Mouse (Mus musculus): ENCODE results near the gene Meaf6. TPM values are rescaled to one million over a fixed set of nuclear protein-coding genes. Genes with fewer than 3 reads are reported as not detected.

Gene Meaf6
- total and polyA plus RNA-seq, 2 experiments from 2014 or later = 82.6 to 170 TPM

- Histone ChIP-seq H3K36me3 (ENCODE audit: insufficient read depth, low read length) (no peaks in the 10 kb centered on the region), H3K9me3 (ENCODE audit: low read length) (no peaks in the 10 kb centered on the region), H3K27ac (ENCODE audit: low read depth, low read length) (no peak overlapping the region), H3K27me3 (ENCODE audit: insufficient read depth, low read length) (no peaks in the 10 kb centered on the region), H3K4me2 (ENCODE audit: low read depth, low read length, poor library complexity, severe bottlenecking) (no peak overlapping the region), H3K4me1 (ENCODE audit: insufficient read depth, low read length) (no peaks in the 10 kb centered on the region), H3K4me3 (ENCODE audit: low read depth, low read length) (no peak overlapping the region), H3K9ac (replicated peaks; ENCODE audit: low read length, poor library complexity, severe bottlenecking) (no peak overlapping the region)
- no peak for TF ChIP-seq CTCF (IDR thresholded peaks at IDR 0.05)
- no peak for DNase-seq (ENCODE audit: low spot score)
- 76% methylated on average over 7 of the region's 7 CpGs for WGBS
- no peak for ATAC-seq (ENCODE audit: low FRiP score)
Measured at GRCm38 (mm10) chr4:125138321-125138720, 53.4 kb downstream of the Meaf6 start.

GRCm38 (mm10) chr4:125144211-125144610, 59.3 kb downstream of the Meaf6 start:
- WGBS = 78% methylated on average over 5 of the region's 5 CpGs
- Histone ChIP-seq H3K4me1 (ENCODE audit: insufficient read depth, low read length) (no peaks in the 10 kb centered on the region), H3K9ac (replicated peaks; ENCODE audit: low read length, poor library complexity, severe bottlenecking) (no peak overlapping the region), H3K27me3 (ENCODE audit: insufficient read depth, low read length) (0 out of 2 replicates have a peak, but pooled peaks cover 3% of the 10 kb centered on the region), H3K4me2 (ENCODE audit: low read depth, low read length, poor library complexity, severe bottlenecking) (no peak overlapping the region), H3K27ac (ENCODE audit: low read depth, low read length) (no peak overlapping the region), H3K9me3 (ENCODE audit: low read length) (no peaks in the 10 kb centered on the region), H3K36me3 (ENCODE audit: insufficient read depth, low read length) (no peaks in the 10 kb centered on the region), H3K4me3 (ENCODE audit: low read depth, low read length) (no peak overlapping the region)
- TF ChIP-seq CTCF (IDR thresholded peaks at IDR 0.05) = no peak
- ATAC-seq (ENCODE audit: low FRiP score) (no peak), DNase-seq (ENCODE audit: low spot score) (no peak)

DNA sequence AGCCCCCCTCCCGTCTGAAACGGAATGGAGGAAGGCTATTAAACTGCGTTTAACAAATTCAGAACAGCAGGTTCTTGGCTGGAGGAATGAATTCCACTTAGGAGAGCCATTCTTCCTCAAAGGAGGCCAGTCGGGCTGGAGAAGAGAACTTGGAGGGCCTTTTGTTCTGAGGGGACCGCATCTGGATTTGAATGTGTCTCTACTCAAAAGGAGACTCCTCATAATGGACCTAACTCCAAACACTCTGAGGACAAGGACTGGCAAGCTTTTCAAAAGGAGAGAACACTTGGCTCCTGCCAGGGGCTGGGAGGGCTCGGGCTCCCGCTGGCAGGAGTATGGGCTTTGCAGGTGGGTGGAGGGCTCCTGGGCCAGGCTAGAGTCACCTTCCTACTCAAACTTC, 59.7 kb downstream of the Meaf6 start:
- no peak for TF ChIP-seq CTCF (IDR thresholded peaks at IDR 0.05)
- H3K4me1 ChIP-seq (ENCODE audit: insufficient read depth, low read length) = no peaks in the 10 kb centered on the region
- H3K27me3 ChIP-seq (ENCODE audit: insufficient read depth, low read length) = 0 out of 2 replicates have a peak, but pooled peaks cover 3% of the 10 kb centered on the region
- no peak overlapping the region for H3K27ac ChIP-seq (ENCODE audit: low read depth, low read length)
- WGBS = 18% methylated on average over 7 of the region's 7 CpGs
- no peaks in the 10 kb centered on the region for H3K36me3 ChIP-seq (ENCODE audit: insufficient read depth, low read length)
- ATAC-seq (ENCODE audit: low FRiP score) = no peak
- peak; percentile 24 for DNase-seq (ENCODE audit: low spot score)
- H3K9me3 ChIP-seq (ENCODE audit: low read length) = no peaks in the 10 kb centered on the region
- no peak overlapping the region for H3K4me3 ChIP-seq (ENCODE audit: low read depth, low read length)
- H3K9ac ChIP-seq (replicated peaks; ENCODE audit: low read length, poor library complexity, severe bottlenecking) = no peak overlapping the region
- H3K4me2 ChIP-seq (ENCODE audit: low read depth, low read length, poor library complexity, severe bottlenecking) = no peak overlapping the region

DNA sequence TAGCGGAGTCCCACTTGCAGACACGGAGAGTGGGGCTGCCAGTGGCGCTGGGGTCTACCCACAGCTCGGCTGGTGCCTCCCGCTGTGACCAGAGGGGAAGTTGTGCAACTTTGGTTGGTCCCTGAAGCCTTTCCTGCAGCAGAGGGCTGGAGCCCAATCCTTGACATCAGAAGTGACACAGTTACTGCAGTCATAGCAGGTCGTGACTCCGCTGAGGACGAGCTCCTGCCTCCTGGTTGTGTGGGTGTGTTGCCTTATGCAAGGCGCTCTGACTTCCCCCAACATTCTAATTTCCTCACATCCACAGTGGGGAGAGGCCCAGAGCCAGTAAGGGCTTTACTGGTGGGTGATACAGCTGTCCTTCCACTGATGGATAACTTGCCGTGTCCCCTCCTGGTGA, 60.3 kb downstream of the Meaf6 start:
- Histone ChIP-seq H3K9me3 (ENCODE audit: low read length) (no peaks in the 10 kb centered on the region), H3K9ac (replicated peaks; ENCODE audit: low read length, poor library complexity, severe bottlenecking) (no peak overlapping the region), H3K36me3 (ENCODE audit: insufficient read depth, low read length) (no peaks in the 10 kb centered on the region), H3K4me3 (ENCODE audit: low read depth, low read length) (no peak overlapping the region), H3K27me3 (ENCODE audit: insufficient read depth, low read length) (0 out of 2 replicates have a peak, but pooled peaks cover 3% of the 10 kb centered on the region), H3K27ac (ENCODE audit: low read depth, low read length) (no peak overlapping the region), H3K4me2 (ENCODE audit: low read depth, low read length, poor library complexity, severe bottlenecking) (no peak overlapping the region), H3K4me1 (ENCODE audit: insufficient read depth, low read length) (no peaks in the 10 kb centered on the region)
- 33% methylated on average over 10 of the region's 10 CpGs for WGBS
- TF ChIP-seq CTCF (IDR thresholded peaks at IDR 0.05) = no peak
- DNase-seq (ENCODE audit: low spot score) = no peak
- no peak for ATAC-seq (ENCODE audit: low FRiP score)

DNA sequence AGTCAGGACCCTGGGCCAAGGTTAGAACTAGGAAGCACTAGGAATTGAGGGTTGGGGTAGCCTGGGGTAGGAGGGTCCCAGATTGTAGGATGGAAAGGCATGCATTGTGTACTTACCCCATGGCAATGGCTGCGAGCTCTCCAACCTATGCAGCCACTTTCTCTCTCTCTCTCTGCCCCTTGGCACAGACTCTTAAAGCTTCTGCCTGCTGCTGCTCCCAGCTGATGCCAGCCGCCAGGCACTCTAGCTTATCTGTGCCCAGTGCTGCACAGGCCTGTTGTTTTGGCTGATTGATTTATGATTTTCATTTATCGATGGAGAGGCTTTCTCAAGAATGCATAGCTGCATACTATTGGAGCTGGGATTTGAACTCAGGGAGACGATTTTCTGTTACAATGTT, 63.0 kb downstream of the Meaf6 start:
- ATAC-seq (ENCODE audit: low FRiP score) = no peak
- Histone ChIP-seq H3K4me3 (ENCODE audit: low read depth, low read length) (no peak overlapping the region), H3K27ac (ENCODE audit: low read depth, low read length) (no peak overlapping the region), H3K4me1 (ENCODE audit: insufficient read depth, low read length) (no peaks in the 10 kb centered on the region), H3K36me3 (ENCODE audit: insufficient read depth, low read length) (no peaks in the 10 kb centered on the region), H3K4me2 (ENCODE audit: low read depth, low read length, poor library complexity, severe bottlenecking) (no peak overlapping the region), H3K9me3 (ENCODE audit: low read length) (no peaks in the 10 kb centered on the region), H3K9ac (replicated peaks; ENCODE audit: low read length, poor library complexity, severe bottlenecking) (no peak overlapping the region), H3K27me3 (ENCODE audit: insufficient read depth, low read length) (0 out of 2 replicates have a peak, but pooled peaks cover 3% of the 10 kb centered on the region)
- DNase-seq (ENCODE audit: low spot score) = peak; percentile 22
- WGBS = 85% methylated on average over 4 of the region's 4 CpGs
- TF ChIP-seq CTCF (IDR thresholded peaks at IDR 0.05) = no peak

- H3K27ac ChIP-seq (ENCODE audit: low read depth, low read length) = no peak overlapping the region
- no peaks in the 10 kb centered on the region for H3K4me1 ChIP-seq (ENCODE audit: insufficient read depth, low read length)
- H3K9ac ChIP-seq (replicated peaks; ENCODE audit: low read length, poor library complexity, severe bottlenecking) = no peak overlapping the region
- no peak for TF ChIP-seq CTCF (IDR thresholded peaks at IDR 0.05)
- WGBS = 29% methylated on average over 5 of the region's 5 CpGs
- H3K36me3 ChIP-seq (ENCODE audit: insufficient read depth, low read length) = no peaks in the 10 kb centered on the region
- no peaks in the 10 kb centered on the region for H3K9me3 ChIP-seq (ENCODE audit: low read length)
- H3K4me2 ChIP-seq (ENCODE audit: low read depth, low read length, poor library complexity, severe bottlenecking) = no peak overlapping the region
- no peak overlapping the region for H3K4me3 ChIP-seq (ENCODE audit: low read depth, low read length)
- DNase-seq (ENCODE audit: low spot score) = no peak
- H3K27me3 ChIP-seq (ENCODE audit: insufficient read depth, low read length) = 0 out of 2 replicates have a peak, but pooled peaks cover 3% of the 10 kb centered on the region
- ATAC-seq (ENCODE audit: low FRiP score) = no peak
Measured at GRCm38 (mm10) chr4:125149460-125149859, 64.5 kb downstream of the Meaf6 start.
